Mouse (Mus musculus) forebrain, embryonic 15.5 days (tissue): Measurements from ENCODE around the gene Bend4. TPM values are rescaled to one million over a fixed set of nuclear protein-coding genes. Genes with fewer than 3 reads are reported as not detected.

ENCODE experiments used
- ATAC-seq: fragments of 200-750 bp; cut with Nextera tagmentation; replicated peaks from 2 replicates; pipeline ENCODE4 v1.8.0; 2017; ENCODE audit warnings: mild to moderate bottlenecking, moderate TSS enrichment, moderate library complexity
- H3K27ac ChIP-seq: fragments of 300-500 bp; sonication (generic); replicated peaks from 2 replicates; pipeline ENCODE4 v1.5.1; 2015; ENCODE audit warnings: mild to moderate bottlenecking, inconsistent platforms
- H3K27me3 ChIP-seq: fragments of 300-500 bp; sonication (generic); 2 replicates; pipeline ENCODE4 v1.6.1; 2015; ENCODE audit warnings: inconsistent platforms
- H3K36me3 ChIP-seq: fragments of 300-500 bp; sonication (generic); 2 replicates; pipeline ENCODE4 v1.6.1; 2015; ENCODE audit warnings: mild to moderate bottlenecking, inconsistent platforms
- H3K4me1 ChIP-seq: fragments of 300-500 bp; sonication (generic); 2 replicates; pipeline ENCODE4 v1.6.1; 2015; ENCODE audit warnings: inconsistent platforms
- H3K4me2 ChIP-seq: fragments of 300-500 bp; sonication (generic); replicated peaks from 2 replicates; pipeline ENCODE4 v1.6.1; 2015; ENCODE audit warnings: mild to moderate bottlenecking, inconsistent platforms
- H3K4me3 ChIP-seq: fragments of 300-500 bp; sonication (generic); 2 replicates; pipeline ENCODE4 v1.5.1; 2015; ENCODE audit warnings: mild to moderate bottlenecking, inconsistent platforms
- H3K9ac ChIP-seq: fragments of 300-500 bp; sonication (generic); replicated peaks from 2 replicates; pipeline ENCODE4 v1.6.1; 2015; ENCODE audit warnings: mild to moderate bottlenecking, inconsistent platforms
- H3K9me3 ChIP-seq: fragments of 300-500 bp; sonication (generic); 2 replicates; pipeline ENCODE4 v1.6.1; 2016; ENCODE audit warnings: inconsistent platforms
- WGBS: fragments of 180-500 bp; shearing (Covaris S2); methylation state at CpG from one replicate; pipeline ENCODE4 v1.1.7; 2015; ENCODE audit warnings: mixed read lengths; 5-methylcytosine and 5-hydroxymethylcytosine counted together
- polyA plus RNA-seq: library from polyadenylated mRNA; unstranded; fragments of >200 nt; fragmentation: Nextera tagmentation; extraction: Ambion mirVana; gene quantifications from 2 replicates; pipeline ENCODE4 v1.2.1, GENCODE M21; 2015

Bend4 gene
- polyA plus RNA-seq, 1 experiment from 2014 or later, result 7.4 TPM

- no peak overlapping the region for H3K27ac ChIP-seq
- 0 out of 2 replicates have a peak overlapping the region, but pooled peaks have one; percentile 4 for H3K4me2 ChIP-seq
- H3K9ac ChIP-seq, result no peak overlapping the region
- 23% methylated on average over 17 of the region's 17 CpGs for WGBS
- H3K9me3 ChIP-seq, result no peaks in the 10 kb centered on the region
- H3K36me3 ChIP-seq, result no peaks in the 10 kb centered on the region
- peaks cover 7% of the 10 kb centered on the region for H3K4me1 ChIP-seq
- no peak overlapping the region for H3K4me3 ChIP-seq
- peak; percentile 67 for ATAC-seq
- no peaks in the 10 kb centered on the region for H3K27me3 ChIP-seq
Observed at GRCm38 (mm10) chr5:67444217-67445050, 16.3 kb upstream of the Bend4 start.

- H3K4me3 ChIP-seq, result no peak overlapping the region
- H3K4me2 ChIP-seq, result no peak overlapping the region
- H3K4me1 ChIP-seq, result peaks cover 7% of the 10 kb centered on the region
- no peaks in the 10 kb centered on the region for H3K27me3 ChIP-seq
- no peak for ATAC-seq
- H3K36me3 ChIP-seq, result no peaks in the 10 kb centered on the region
- H3K27ac ChIP-seq, result no peak overlapping the region
- WGBS, result 45% methylated on average over 6 of the region's 6 CpGs
- H3K9me3 ChIP-seq, result no peaks in the 10 kb centered on the region
- H3K9ac ChIP-seq, result no peak overlapping the region
Observed at GRCm38 (mm10) chr5:67442813-67443450, 14.8 kb upstream of the Bend4 start.

- Histone ChIP-seq H3K9ac (no peak overlapping the region), H3K27me3 (no peaks in the 10 kb centered on the region), H3K9me3 (no peaks in the 10 kb centered on the region), H3K4me3 (no peak overlapping the region), H3K27ac (no peak overlapping the region), H3K4me2 (no peak overlapping the region), H3K36me3 (no peaks in the 10 kb centered on the region), H3K4me1 (peaks cover 7% of the 10 kb centered on the region)
- WGBS, result 88% methylated on average over 8 of the region's 8 CpGs
- no peak for ATAC-seq
Observed at GRCm38 (mm10) chr5:67440563-67440962, 12.5 kb upstream of the Bend4 start.

- Histone ChIP-seq H3K4me3 (no peak overlapping the region), H3K4me2 (no peak overlapping the region), H3K4me1 (no peaks in the 10 kb centered on the region), H3K9me3 (no peaks in the 10 kb centered on the region), H3K27me3 (no peaks in the 10 kb centered on the region), H3K9ac (no peak overlapping the region), H3K36me3 (no peaks in the 10 kb centered on the region), H3K27ac (no peak overlapping the region)
- 48% methylated on average over 2 of the region's 2 CpGs for WGBS
- no peak for ATAC-seq
Observed at GRCm38 (mm10) chr5:67437403-67437802, 9.3 kb upstream of the Bend4 start.

- Histone ChIP-seq H3K27ac (peak overlapping the region; percentile 77), H3K27me3 (peaks cover 12% of the 10 kb centered on the region), H3K4me2 (peak overlapping the region; percentile 81), H3K36me3 (no peaks in the 10 kb centered on the region), H3K4me1 (peaks cover 25% of the 10 kb centered on the region), H3K4me3 (peak overlapping the region; percentile 62), H3K9ac (peak overlapping the region; percentile 63), H3K9me3 (no peaks in the 10 kb centered on the region)
- 1% methylated on average over 111 of the region's 121 CpGs for WGBS
- ATAC-seq, result peak; percentile 57
Observed at GRCm38 (mm10) chr5:67426478-67427442, 1.4 kb downstream of the Bend4 start.

- 18% methylated on average over 5 of the region's 5 CpGs for WGBS
- H3K9ac ChIP-seq, result peak overlapping the region; percentile 63; the same call in 1 of the 2 replicates
- peaks cover 12% of the 10 kb centered on the region for H3K27me3 ChIP-seq
- H3K36me3 ChIP-seq, result no peaks in the 10 kb centered on the region
- peaks cover 25% of the 10 kb centered on the region for H3K4me1 ChIP-seq
- H3K4me2 ChIP-seq, result peak overlapping the region; percentile 81
- ATAC-seq, result no peak
- no peaks in the 10 kb centered on the region for H3K9me3 ChIP-seq
- no peak overlapping the region for H3K27ac ChIP-seq
- peak overlapping the region; percentile 62 for H3K4me3 ChIP-seq
Observed at GRCm38 (mm10) chr5:67426011-67426410, 2.1 kb downstream of the Bend4 start.

- peaks cover 12% of the 10 kb centered on the region for H3K27me3 ChIP-seq
- H3K4me1 ChIP-seq, result peaks cover 25% of the 10 kb centered on the region
- no peak overlapping the region for H3K9ac ChIP-seq
- no peak overlapping the region for H3K4me3 ChIP-seq
- ATAC-seq, result no peak
- H3K4me2 ChIP-seq, result no peak overlapping the region
- H3K9me3 ChIP-seq, result no peaks in the 10 kb centered on the region
- WGBS, result 37% methylated on average over 3 of the region's 3 CpGs
- H3K27ac ChIP-seq, result 0 out of 2 replicates have a peak overlapping the region, but pooled peaks have one; percentile 12
- H3K36me3 ChIP-seq, result no peaks in the 10 kb centered on the region
Observed at GRCm38 (mm10) chr5:67424636-67425035, 3.5 kb downstream of the Bend4 start.

GRCm38 (mm10) chr5:67423963-67424362, 4.1 kb downstream of the Bend4 start:
- Histone ChIP-seq H3K4me1 (peaks cover 25% of the 10 kb centered on the region), H3K27ac (peak overlapping the region; percentile 57), H3K27me3 (peaks cover 12% of the 10 kb centered on the region), H3K4me2 (no peak overlapping the region), H3K9me3 (no peaks in the 10 kb centered on the region), H3K4me3 (no peak overlapping the region), H3K36me3 (no peaks in the 10 kb centered on the region), H3K9ac (no peak overlapping the region)
- whole genome bisulfite sequencing, result 30% methylated on average over 2 of the region's 2 CpGs
- ATAC-seq, result 0 out of 2 replicates have a peak, but pooled peaks have one; percentile 19

- 43% methylated on average over 9 of the region's 9 CpGs for WGBS
Observed at GRCm38 (mm10) chr5:67423326-67423725, 4.8 kb downstream of the Bend4 start.

GRCm38 (mm10) chr5:67419407-67419806, 8.7 kb downstream of the Bend4 start:
- Histone ChIP-seq H3K9ac (no peak overlapping the region), H3K4me3 (no peak overlapping the region), H3K27me3 (no peaks in the 10 kb centered on the region), H3K27ac (no peak overlapping the region), H3K4me2 (no peak overlapping the region), H3K36me3 (no peaks in the 10 kb centered on the region), H3K4me1 (peaks cover 4% of the 10 kb centered on the region), H3K9me3 (no peaks in the 10 kb centered on the region)
- ATAC-seq, result no peak
- 83% methylated on average over 4 of the region's 4 CpGs for WGBS

More at GRCm38 (mm10) chr5:67423326-67423725, 4.8 kb downstream of the Bend4 start:
- H3K9me3 ChIP-seq, result no peaks in the 10 kb centered on the region
- H3K4me3 ChIP-seq, result no peak overlapping the region
- peaks cover 25% of the 10 kb centered on the region for H3K4me1 ChIP-seq
- H3K36me3 ChIP-seq, result no peaks in the 10 kb centered on the region
- H3K27me3 ChIP-seq, result peaks cover 12% of the 10 kb centered on the region
- H3K9ac ChIP-seq, result no peak overlapping the region
- peak overlapping the region; percentile 57 for H3K27ac ChIP-seq
- ATAC-seq, result no peak
- no peak overlapping the region; the same call in 1 of the 2 replicates for H3K4me2 ChIP-seq

GRCm38 (mm10) chr5:67411475-67411874, 16.6 kb downstream of the Bend4 start:
- Histone ChIP-seq H3K9ac (no peak overlapping the region), H3K4me1 (no peaks in the 10 kb centered on the region), H3K9me3 (no peaks in the 10 kb centered on the region), H3K36me3 (no peaks in the 10 kb centered on the region), H3K4me3 (no peak overlapping the region), H3K27ac (no peak overlapping the region), H3K27me3 (no peaks in the 10 kb centered on the region), H3K4me2 (no peak overlapping the region)
- ATAC-seq, result 0 out of 2 replicates have a peak, but pooled peaks have one; percentile 29
- 84% methylated on average over 7 of the region's 7 CpGs for WGBS
